Comparison of ENCODE assay signal across 13 mouse cellular contexts in genomic region chr19:58981571-58981970, GRCm38 (mm10). TPM values are rescaled to one million over a fixed set of nuclear protein-coding genes. Genes with fewer than 3 reads are reported as not detected.
DNase-seq lines count a peak whose midpoint lies in the region; ATAC-seq lines count a peak whose summit lies in the region.
"Had no signal": no experiment of that assay in that cellular context is flagged by ENCODE, and none has a peak within 500 bp of the region (broad histone marks: within the 10 kb centered on the region; RNA-seq: fewer than 3 reads in every experiment).

No protein-coding gene starts in this region.

- no peak for ATAC-seq in hindbrain, embryonic 16.5 days
- ATAC-seq in hindbrain, embryonic 11.5 days (ENCODE audit: low FRiP score) = no peak
- ATAC-seq in neural tube, embryonic 13.5 days (ENCODE audit: low read depth) = 0 out of 2 replicates have a peak, but pooled peaks have one; percentile 21
- ATAC-seq in embryonic facial prominence, embryonic 14.5 days (ENCODE audit: low read depth) = peak; percentile 27; the same call in 1 of the 2 replicates
- ATAC-seq in inflammation-experienced regulatory T-cells, adult 6 months = no peak

- WGBS in hindbrain, embryonic 16.5 days = 17% methylated on average over 9 of the region's 9 CpGs
- 27% methylated on average over 9 of the region's 9 CpGs for WGBS in hindbrain, embryonic 11.5 days
- WGBS in neural tube, embryonic 13.5 days = 11% methylated on average over 9 of the region's 9 CpGs
- 17% methylated on average over 9 of the region's 9 CpGs for WGBS in embryonic facial prominence, embryonic 14.5 days

- no peak overlapping the region for H3K27ac ChIP-seq in hindbrain, embryonic 16.5 days (ENCODE audit: low read depth, low read length)
- H3K27ac ChIP-seq in hindbrain, embryonic 11.5 days (ENCODE audit: low read depth, low read length) = no peak overlapping the region
- H3K27ac ChIP-seq in neural tube, embryonic 13.5 days (replicated peaks) = 0 out of 2 replicates have a peak overlapping the region, but pooled peaks have one; percentile 23
- H3K27ac ChIP-seq in embryonic facial prominence, embryonic 14.5 days (replicated peaks; ENCODE audit: low read depth, low read length) = no peak overlapping the region
- H3K27ac ChIP-seq: liver, embryonic 14.5 days had no signal

- H3K4me2 ChIP-seq in hindbrain, embryonic 16.5 days (ENCODE audit: low read length) = peak overlapping the region; percentile 19; the same call in 1 of the 2 replicates
- no peak overlapping the region for H3K4me2 ChIP-seq in hindbrain, embryonic 11.5 days (replicated peaks; ENCODE audit: low read depth, low read length)
- 0 out of 2 replicates have a peak overlapping the region, but pooled peaks have one; percentile 26 for H3K4me2 ChIP-seq in neural tube, embryonic 13.5 days
- H3K4me2 ChIP-seq in embryonic facial prominence, embryonic 14.5 days (ENCODE audit: low read depth, low read length) = 0 out of 2 replicates have a peak overlapping the region, but pooled peaks have one; percentile 20

- no peak overlapping the region for H3K4me3 ChIP-seq in hindbrain, embryonic 16.5 days (ENCODE audit: low read length)
- no peak overlapping the region for H3K4me3 ChIP-seq in hindbrain, embryonic 11.5 days (ENCODE audit: low read depth, low read length)
- H3K4me3 ChIP-seq in neural tube, embryonic 13.5 days = no peak overlapping the region
- no peak overlapping the region for H3K4me3 ChIP-seq in embryonic facial prominence, embryonic 14.5 days (ENCODE audit: low read depth, low read length)

- no peaks in the 10 kb centered on the region for H3K36me3 ChIP-seq in hindbrain, embryonic 16.5 days (ENCODE audit: control insufficient read depth, insufficient read depth, low read length)
- H3K36me3 ChIP-seq in hindbrain, embryonic 11.5 days (ENCODE audit: control insufficient read depth, insufficient read depth, low read length) = no peaks in the 10 kb centered on the region
- no peaks in the 10 kb centered on the region for H3K36me3 ChIP-seq in neural tube, embryonic 13.5 days
- H3K36me3 ChIP-seq in embryonic facial prominence, embryonic 14.5 days (ENCODE audit: control insufficient read depth, insufficient read depth, low read length) = no peaks in the 10 kb centered on the region

- H3K4me1 ChIP-seq in hindbrain, embryonic 16.5 days (ENCODE audit: control insufficient read depth, insufficient read depth, low read depth, low read length) = peaks cover 8% of the 10 kb centered on the region; the same call in 1 of the 2 replicates
- H3K4me1 ChIP-seq in hindbrain, embryonic 11.5 days (replicated peaks; ENCODE audit: control insufficient read depth, insufficient read depth, low read length) = no peaks in the 10 kb centered on the region
- H3K4me1 ChIP-seq in neural tube, embryonic 13.5 days (replicated peaks) = peaks cover 29% of the 10 kb centered on the region
- peaks cover 11% of the 10 kb centered on the region for H3K4me1 ChIP-seq in embryonic facial prominence, embryonic 14.5 days (ENCODE audit: control insufficient read depth, insufficient read depth, low read length)

- no peak for DNase-seq in hindbrain, embryonic 11.5 days (ENCODE audit: low spot score)
- DNase-seq in neural tube, embryonic 10.5 days (ENCODE audit: extremely low spot score, low spot score) = no peak
- DNase-seq in embryonic facial prominence, embryonic 14.5 days (ENCODE audit: low spot score) = peak; percentile 59
- DNase-seq in c-Kit-positive CD71-positive TER-119-positive erythroid progenitor cells, embryonic 14.5 days (ENCODE audit: low spot score) = no peak
- DNase-seq: cerebellum, postnatal 25 days; gastrocnemius, postnatal 36 days; heart, postnatal 10 days; kidney, adult 2 months; thymus, postnatal 4 days had no signal

- H3K27me3 ChIP-seq in hindbrain, embryonic 16.5 days (replicated peaks; ENCODE audit: control insufficient read depth, insufficient read depth, low read length) = peaks cover 23% of the 10 kb centered on the region
- peaks cover 32% of the 10 kb centered on the region for H3K27me3 ChIP-seq in hindbrain, embryonic 11.5 days (ENCODE audit: control insufficient read depth, insufficient read depth, low read length)
- peaks cover 80% of the 10 kb centered on the region for H3K27me3 ChIP-seq in neural tube, embryonic 13.5 days
- H3K27me3 ChIP-seq in embryonic facial prominence, embryonic 14.5 days (replicated peaks; ENCODE audit: control insufficient read depth, insufficient read depth, low read length) = 0 out of 2 replicates have a peak, but pooled peaks cover 3% of the 10 kb centered on the region

- H3K9ac ChIP-seq in hindbrain, embryonic 16.5 days (ENCODE audit: low read depth, low read length) = no peak overlapping the region
- no peak overlapping the region for H3K9ac ChIP-seq in hindbrain, embryonic 11.5 days (ENCODE audit: low read depth, low read length)
- H3K9ac ChIP-seq in neural tube, embryonic 13.5 days = no peak overlapping the region
- H3K9ac ChIP-seq in embryonic facial prominence, embryonic 14.5 days (ENCODE audit: low read depth, low read length) = no peak overlapping the region
- H3K9ac ChIP-seq: liver, embryonic 14.5 days had no signal

- H3K9me3 ChIP-seq in hindbrain, embryonic 16.5 days (ENCODE audit: control insufficient read depth, low read length) = no peaks in the 10 kb centered on the region
- H3K9me3 ChIP-seq in hindbrain, embryonic 11.5 days (ENCODE audit: control insufficient read depth, low read length) = no peaks in the 10 kb centered on the region
- H3K9me3 ChIP-seq in neural tube, embryonic 13.5 days = no peaks in the 10 kb centered on the region
- H3K9me3 ChIP-seq in embryonic facial prominence, embryonic 14.5 days (ENCODE audit: control insufficient read depth, low read length) = no peaks in the 10 kb centered on the region

RNA-seq across cellular contexts. Expression of gene Hspa12a, which starts 38.1 kb away (rescaled TPM):
- polyA plus RNA-seq in hindbrain, embryonic 16.5 days (2015; fragmentation: Nextera tagmentation; extraction: Ambion mirVana) = 62.6 and 73.1 TPM in 2 replicates
- 14.5 and 15.7 TPM in 2 replicates for polyA plus RNA-seq in hindbrain, embryonic 11.5 days (2014; fragmentation: Nextera tagmentation; extraction: Ambion mirVana)
- polyA plus RNA-seq in neural tube, embryonic 13.5 days (2015; fragmentation: Nextera tagmentation; extraction: Ambion mirVana) = 79.9 and 83.0 TPM in 2 replicates
- 5.8 and 7.0 TPM in 2 replicates for polyA plus RNA-seq in embryonic facial prominence, embryonic 14.5 days (2014; fragmentation: Nextera tagmentation; extraction: Ambion mirVana)
- polyA plus RNA-seq in inflammation-experienced regulatory T-cells, adult 6 months (2017; shearing (Covaris generic)) = under 1 TPM in 2 of 3 experiments, not detected in 1; 0.57 to 0.92 TPM

RNA-seq across cellular contexts. Expression of gene Eno4, which starts 38.3 kb away (rescaled TPM):
- 2.1 and 2.2 TPM in 2 replicates for polyA plus RNA-seq in hindbrain, embryonic 16.5 days (2015; fragmentation: Nextera tagmentation; extraction: Ambion mirVana)
- polyA plus RNA-seq in hindbrain, embryonic 11.5 days (2014; fragmentation: Nextera tagmentation; extraction: Ambion mirVana) = 0.54 and 0.99 TPM in 2 replicates
- polyA plus RNA-seq in neural tube, embryonic 13.5 days (2015; fragmentation: Nextera tagmentation; extraction: Ambion mirVana) = 0.65 and 0.82 TPM in 2 replicates
- 1.1 TPM in 2 replicates for polyA plus RNA-seq in embryonic facial prominence, embryonic 14.5 days (2014; fragmentation: Nextera tagmentation; extraction: Ambion mirVana)
- polyA plus RNA-seq in inflammation-experienced regulatory T-cells, adult 6 months (2017; shearing (Covaris generic)) = not detected

Comparison
In these comparisons a context has a peak if more than half of its experiments do, and no peak if none do; other contexts are left out.
1. ATAC-seq: peak in neural tube, embryonic 13.5 days (single experiment) and embryonic facial prominence, embryonic 14.5 days (single experiment); none in hindbrain, embryonic 16.5 days (single experiment), hindbrain, embryonic 11.5 days (single experiment) and inflammation-experienced regulatory T-cells, adult 6 months (single experiment).